In genomic region chr8:125570389-125570788, GRCm38 (mm10) we compare ENCODE assay signal across 8 mouse cellular contexts. TPM values are rescaled to one million over a fixed set of nuclear protein-coding genes. Genes with fewer than 3 reads are reported as not detected.
DNase-seq lines count a peak whose midpoint lies in the region; ATAC-seq and TF ChIP-seq lines count a peak whose summit lies in the region.

No protein-coding gene starts in this region.

- WGBS in cerebellum, adult 2 months, result 25% methylated on average over 13 of the region's 13 CpGs
- 14% methylated on average over 13 of the region's 13 CpGs for WGBS in limb, embryonic 14.5 days
- WGBS in small intestine, adult 2 months, result 4% methylated on average over 13 of the region's 13 CpGs

- H3K27me3 ChIP-seq in cerebellum, adult 2 months (ENCODE audit: control insufficient read depth, insufficient read depth, low read length), result no peaks in the 10 kb centered on the region
- H3K27me3 ChIP-seq in megakaryocyte, embryonic 14.5 days (replicated peaks), result peaks cover 65% of the 10 kb centered on the region
- no peaks in the 10 kb centered on the region for H3K27me3 ChIP-seq in limb, embryonic 14.5 days (ENCODE audit: control insufficient read depth, insufficient read depth, low read length)
- H3K27me3 ChIP-seq in small intestine, adult 2 months (ENCODE audit: control insufficient read depth, insufficient read depth, low read length), result no peaks in the 10 kb centered on the region

- no peak for ATAC-seq in megakaryocyte, adult 5-6 weeks (ENCODE audit: poor library complexity, severe bottlenecking)
- no peak; the same call in 1 of the 2 replicates for ATAC-seq in limb, embryonic 14.5 days (ENCODE audit: low FRiP score, low read depth)

- TF ChIP-seq POLR2A in cerebellum, adult 2 months (IDR thresholded peaks at IDR 0.05; ENCODE audit: borderline replicate concordance, insufficient read depth, low read length), result no peak
- no peak for TF ChIP-seq POLR2A in limb, embryonic 14.5 days (IDR thresholded peaks at IDR 0.05; ENCODE audit: borderline replicate concordance, extremely low read depth, insufficient read depth, insufficient read length)
- no peak for TF ChIP-seq POLR2A in small intestine, adult 2 months (IDR thresholded peaks at IDR 0.05; ENCODE audit: low read depth, low read length)

- H3K36me3 ChIP-seq in megakaryocyte, embryonic 14.5 days (replicated peaks; ENCODE audit: low read length), result no peaks in the 10 kb centered on the region
- H3K36me3 ChIP-seq in limb, embryonic 14.5 days (ENCODE audit: control insufficient read depth, insufficient read depth, low read length), result no peaks in the 10 kb centered on the region
- H3K36me3 ChIP-seq in small intestine, adult 2 months (ENCODE audit: control insufficient read depth, insufficient read depth, low read length), result no peaks in the 10 kb centered on the region

- peak overlapping the region; percentile 94 for H3K4me2 ChIP-seq in limb, embryonic 14.5 days (replicated peaks; ENCODE audit: low read depth, low read length, severe bottlenecking)

- peak overlapping the region; percentile 60 for H3K27ac ChIP-seq in cerebellum, adult 2 months (ENCODE audit: insufficient read depth, low read length)
- no peak overlapping the region for H3K27ac ChIP-seq in limb, embryonic 14.5 days (replicated peaks; ENCODE audit: low read depth, low read length)
- H3K27ac ChIP-seq in small intestine, adult 2 months (ENCODE audit: insufficient read depth, low read depth, low read length), result peak overlapping the region; percentile 89

- H3K4me3 ChIP-seq in cerebellum, adult 2 months (replicated peaks; ENCODE audit: insufficient read depth, low read depth, low read length), result peak overlapping the region; percentile 78
- peak overlapping the region; percentile 91 for H3K4me3 ChIP-seq in megakaryocyte, embryonic 14.5 days (replicated peaks)
- peak overlapping the region; percentile 71 for H3K4me3 ChIP-seq in limb, embryonic 14.5 days (replicated peaks; ENCODE audit: low read length)
- peak overlapping the region; percentile 83 for H3K4me3 ChIP-seq in small intestine, adult 2 months (ENCODE audit: low read depth, low read length)

- H3K9ac ChIP-seq in limb, embryonic 14.5 days (ENCODE audit: low read depth, low read length, severe bottlenecking), result peak overlapping the region; percentile 72

- peaks cover 15% of the 10 kb centered on the region for H3K9me3 ChIP-seq in megakaryocyte, embryonic 14.5 days
- H3K9me3 ChIP-seq in limb, embryonic 14.5 days (ENCODE audit: control insufficient read depth, low read length), result 0 out of 2 replicates have a peak, but pooled peaks cover 3% of the 10 kb centered on the region

- no peak for TF ChIP-seq CTCF in cerebellum, adult 2 months (IDR thresholded peaks at IDR 0.05; ENCODE audit: borderline replicate concordance, insufficient read depth, low read depth, low read length)
- TF ChIP-seq CTCF in small intestine, adult 2 months (IDR thresholded peaks at IDR 0.05; ENCODE audit: extremely low read depth, insufficient read length, insufficient replicate concordance, low read depth, low read length), result no peak

- no peak for DNase-seq in cerebellum, adult 2 months
- DNase-seq in cerebellum, postnatal 25 days, result no peak
- no peak for DNase-seq in limb, embryonic 14.5 days (ENCODE audit: low spot score)
- DNase-seq in embryo, embryonic 11 days, result no peak
- DNase-seq in urinary bladder, postnatal 10 days (ENCODE audit: low spot score), result no peak

- peaks cover 5% of the 10 kb centered on the region; the same call in 1 of the 2 replicates for H3K4me1 ChIP-seq in cerebellum, adult 2 months (ENCODE audit: control insufficient read depth, insufficient read depth, low read length)
- peaks cover 19% of the 10 kb centered on the region for H3K4me1 ChIP-seq in megakaryocyte, embryonic 14.5 days
- H3K4me1 ChIP-seq in limb, embryonic 14.5 days (ENCODE audit: control insufficient read depth, insufficient read depth, low read length), result peaks cover 17% of the 10 kb centered on the region
- peaks cover 8% of the 10 kb centered on the region; the same call in 1 of the 2 replicates for H3K4me1 ChIP-seq in small intestine, adult 2 months (ENCODE audit: control insufficient read depth, insufficient read depth, insufficient read length, low read length)

RNA-seq across cellular contexts. Expression of gene Sipa1l2, which starts 0.8 kb away (rescaled TPM):
- polyA plus RNA-seq in cerebellum, adult 2 months (2012; rRNA removed), result 33.3 and 35.6 TPM in 2 replicates
- 0.40 and 0.78 TPM in 2 replicates for polyA plus RNA-seq in megakaryocyte, embryonic 14.5 days (2012; ENCODE audit: insufficient read depth, low replicate concordance)
- 5.2 and 7.4 TPM in 2 replicates for total RNA-seq in megakaryocyte, adult 5-6 weeks (2015)
- 10.9 and 11.6 TPM in 2 replicates for total RNA-seq in megakaryocyte, adult 5-6 weeks (2017)
- 21.6 and 24.8 TPM in 2 replicates for polyA plus RNA-seq in limb, embryonic 14.5 days (2012; rRNA removed)
- polyA plus RNA-seq in limb, embryonic 14.5 days (2014; fragmentation: Nextera tagmentation; extraction: Ambion mirVana), result 11.6 and 12.4 TPM in 2 replicates
- 6.3 and 9.7 TPM in 2 replicates for polyA plus RNA-seq in small intestine, adult 2 months (2012; rRNA removed)
